Mouse (Mus musculus) kidney, adult 2 months (tissue): ENCODE data around the gene Nr1i3.

ENCODE experiments used
- CTCF ChIP-seq: fragments of 200-500 bp; conservative IDR thresholded peaks from 2 replicates; pipeline ENCODE4 v1.5.1; 2011; ENCODE audit warnings: low read depth, mild to moderate bottlenecking, control low read depth, low read length, moderate library complexity, mixed read lengths; ENCODE audit not compliant: insufficient read depth, insufficient read length
- POLR2A ChIP-seq: fragments of 200-500 bp; IDR thresholded peaks from one replicate; pipeline ENCODE4 v1.6.1; 2011; ENCODE audit warnings: low read depth, low read length, control low read depth

DNA sequence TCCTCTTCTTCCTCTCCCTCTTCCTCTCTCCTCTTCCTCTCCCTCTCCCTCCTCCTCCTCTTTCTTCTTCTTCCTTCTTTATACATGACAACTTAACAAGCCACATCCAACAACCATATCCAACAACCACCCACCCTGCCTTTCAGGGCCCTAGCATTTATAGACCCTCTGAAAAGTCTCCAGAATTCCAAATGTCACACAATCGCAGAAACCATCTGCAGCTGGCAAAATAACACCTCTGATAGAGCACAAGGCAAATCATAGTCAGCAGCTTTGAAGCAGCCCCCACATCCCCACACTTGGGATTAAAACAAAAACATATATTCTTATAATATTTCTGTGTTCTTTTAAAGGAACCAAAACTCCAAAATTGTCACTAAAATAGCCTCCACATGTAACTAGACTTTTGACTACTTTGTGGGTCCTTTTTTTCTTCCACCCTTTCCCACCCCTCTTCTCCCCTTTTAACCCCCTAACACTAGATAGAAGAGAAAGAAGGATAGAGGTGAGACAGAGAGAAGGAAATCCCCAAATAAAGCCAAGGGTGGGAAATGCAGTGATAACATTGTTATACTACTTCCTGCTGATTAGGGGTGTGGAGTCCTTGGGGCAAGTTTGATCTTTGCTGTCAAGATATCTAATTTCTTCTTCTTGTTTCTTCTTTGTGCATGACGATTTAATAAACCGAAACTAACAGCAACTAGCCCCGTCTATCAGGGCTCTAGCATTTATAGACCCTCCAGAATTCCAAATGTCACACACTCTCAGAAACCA is 52.4 kb downstream of the Nr1i3 start:
- TF ChIP-seq POLR2A (no peak), CTCF (no peak)
